Mouse (Mus musculus) stomach, postnatal 0 days (tissue): ENCODE data around the gene Hnrnpd. TPM values are rescaled to one million over a fixed set of nuclear protein-coding genes. Genes with fewer than 3 reads are reported as not detected.

Source experiments
- ATAC-seq: fragments of 200-750 bp; cut with Nextera tagmentation; 2 replicates; pipeline ENCODE4 v1.8.0; 2017; ENCODE audit not compliant: low FRiP score, low TSS enrichment
- DNase-seq: peaks from one replicate; pipeline ENCODE4 v3.0.0-alpha.2; 2016; ENCODE audit warnings: low spot score
- H3K27ac ChIP-seq: fragments of 300-500 bp; sonication (generic); replicated peaks from 2 replicates; pipeline ENCODE4 v1.5.1; 2014; ENCODE audit warnings: mild to moderate bottlenecking, control low read depth
- H3K27me3 ChIP-seq: fragments of 300-500 bp; sonication (generic); 2 replicates; pipeline ENCODE4 v1.6.1; 2014; ENCODE audit warnings: low read length; ENCODE audit not compliant: control insufficient read depth, insufficient read depth
- H3K36me3 ChIP-seq: fragments of 300-500 bp; sonication (generic); 2 replicates; pipeline ENCODE4 v1.6.1; 2014; ENCODE audit warnings: low read length, mixed read lengths; ENCODE audit not compliant: control insufficient read depth, insufficient read depth
- H3K4me1 ChIP-seq: fragments of 300-500 bp; sonication (generic); replicated peaks from 2 replicates; pipeline ENCODE4 v1.6.1; 2014; ENCODE audit warnings: antibody characterized with exemption; ENCODE audit not compliant: control insufficient read depth, insufficient read depth
- H3K4me2 ChIP-seq: fragments of 300-500 bp; sonication (generic); replicated peaks from 2 replicates; pipeline ENCODE4 v1.6.1; 2014; ENCODE audit warnings: low read depth, mild to moderate bottlenecking, control low read depth, moderate library complexity
- H3K4me3 ChIP-seq: fragments of 300-500 bp; sonication (generic); 2 replicates; pipeline ENCODE4 v1.5.1; 2014; ENCODE audit warnings: low read depth, low read length, control low read depth
- H3K9ac ChIP-seq: fragments of 300-500 bp; sonication (generic); 2 replicates; pipeline ENCODE4 v1.6.1; 2014; ENCODE audit warnings: mild to moderate bottlenecking, low read length, control low read depth, mixed read lengths
- H3K9me3 ChIP-seq: fragments of 300-500 bp; sonication (generic); 2 replicates; pipeline ENCODE4 v1.6.1; 2016; ENCODE audit warnings: low read length; ENCODE audit not compliant: control insufficient read depth
- CTCF ChIP-seq: IDR thresholded peaks from 2 replicates; pipeline ENCODE4 v1.5.1; 2016; ENCODE audit warnings: antibody characterized with exemption, low read depth, mild to moderate bottlenecking, moderate library complexity
- EP300 ChIP-seq: optimal IDR thresholded peaks from 2 replicates; pipeline ENCODE3; 2016; ENCODE audit warnings: antibody characterized with exemption
- WGBS: fragments of 180-500 bp; shearing (Covaris S2); extraction: QIAGEN DNeasy Blood & Tissue Kit; methylation state at CpG from one replicate; pipeline ENCODE4 v1.1.7; 2014; 5-methylcytosine and 5-hydroxymethylcytosine counted together
- polyA plus RNA-seq: library from polyadenylated mRNA; unstranded; fragments of >200 nt; fragmentation: Nextera tagmentation; extraction: Ambion mirVana; gene quantifications from 2 replicates; pipeline ENCODE4 v1.2.1, GENCODE M21; 2015

Gene Hnrnpd
- polyA plus RNA-seq, 1 experiment from 2014 or later, result 53.5 TPM

DNA sequence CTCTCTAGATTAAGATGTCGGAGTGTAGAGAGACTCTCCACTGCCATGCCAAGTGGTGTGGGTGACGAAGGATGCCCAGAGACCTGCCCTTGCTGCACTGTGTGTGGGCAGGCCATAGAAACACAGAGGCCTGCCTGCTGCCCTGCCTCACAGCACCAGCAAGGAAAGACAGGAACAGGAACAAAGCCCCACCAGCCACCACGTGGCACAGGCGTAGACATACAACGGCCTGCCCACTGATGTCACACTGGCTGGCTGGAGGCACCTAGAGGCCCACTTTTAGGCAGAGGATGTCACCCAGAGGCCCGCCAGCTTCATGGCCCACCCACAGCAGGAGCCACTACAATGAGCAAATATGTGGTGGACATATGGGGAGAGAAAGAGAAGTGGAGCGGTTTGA, 21.3 kb upstream of the Hnrnpd start:
- TF ChIP-seq CTCF (no peak), EP300 (no peak)
- 79% methylated on average over 7 of the region's 7 CpGs for WGBS
- DNase-seq (no peak), ATAC-seq (peak; percentile 15; the same call in 1 of the 2 replicates)
- Histone ChIP-seq H3K4me3 (no peak overlapping the region), H3K9me3 (no peaks in the 10 kb centered on the region), H3K4me1 (no peaks in the 10 kb centered on the region; the same call in 1 of the 2 replicates), H3K36me3 (no peaks in the 10 kb centered on the region), H3K4me2 (no peak overlapping the region), H3K27ac (no peak overlapping the region), H3K27me3 (no peaks in the 10 kb centered on the region), H3K9ac (no peak overlapping the region)

DNA sequence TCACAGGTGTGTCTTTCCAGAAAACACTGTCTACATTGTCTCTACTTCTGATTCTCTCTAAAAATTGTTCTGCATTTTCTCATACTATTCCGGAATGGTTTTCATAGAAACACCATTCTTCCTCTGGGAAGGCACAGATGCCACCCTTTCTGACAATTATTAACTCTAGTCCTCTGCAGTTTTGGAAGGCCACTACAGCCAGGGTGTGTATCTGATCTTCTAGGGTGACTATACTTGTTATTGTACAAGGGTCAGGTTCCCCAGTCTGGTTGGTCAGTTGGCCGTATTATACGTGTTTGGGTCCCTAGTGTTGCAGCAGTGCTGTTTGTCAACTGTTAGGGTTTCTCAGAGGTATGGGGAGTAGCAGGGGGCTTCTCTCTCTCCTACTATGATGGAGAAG, 15.9 kb upstream of the Hnrnpd start:
- 86% methylated on average over 3 of the region's 3 CpGs for WGBS
- ATAC-seq (no peak), DNase-seq (no peak)
- no peak overlapping the region for H3K4me2 ChIP-seq
- no peaks in the 10 kb centered on the region for H3K27me3 ChIP-seq
- no peak overlapping the region for H3K27ac ChIP-seq
- no peaks in the 10 kb centered on the region for H3K36me3 ChIP-seq
- no peak overlapping the region for H3K9ac ChIP-seq
- no peak for TF ChIP-seq CTCF
- no peak for TF ChIP-seq EP300
- no peak overlapping the region for H3K4me3 ChIP-seq
- H3K9me3 ChIP-seq, result no peaks in the 10 kb centered on the region
- H3K4me1 ChIP-seq, result no peaks in the 10 kb centered on the region

DNA sequence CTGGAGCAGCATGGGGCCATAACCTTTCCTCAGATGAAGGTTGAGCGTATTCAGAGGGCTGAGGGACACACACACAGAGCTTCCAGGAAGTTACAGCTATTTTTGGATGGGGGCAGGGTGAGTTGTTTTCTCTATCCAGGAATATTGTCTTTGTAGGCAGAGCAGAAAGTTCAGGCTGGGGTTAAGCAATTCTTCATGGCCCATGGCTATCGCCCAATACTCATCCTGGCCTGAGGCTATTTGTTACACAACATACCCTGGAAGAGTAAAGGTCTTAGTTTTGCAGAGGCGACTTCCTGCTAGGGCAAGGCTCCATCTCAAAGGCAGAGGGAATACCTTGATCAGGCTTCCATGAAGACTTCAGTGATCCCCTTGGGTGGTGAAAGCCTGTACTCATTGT, 15.4 kb upstream of the Hnrnpd start:
- no peak for DNase-seq

DNA sequence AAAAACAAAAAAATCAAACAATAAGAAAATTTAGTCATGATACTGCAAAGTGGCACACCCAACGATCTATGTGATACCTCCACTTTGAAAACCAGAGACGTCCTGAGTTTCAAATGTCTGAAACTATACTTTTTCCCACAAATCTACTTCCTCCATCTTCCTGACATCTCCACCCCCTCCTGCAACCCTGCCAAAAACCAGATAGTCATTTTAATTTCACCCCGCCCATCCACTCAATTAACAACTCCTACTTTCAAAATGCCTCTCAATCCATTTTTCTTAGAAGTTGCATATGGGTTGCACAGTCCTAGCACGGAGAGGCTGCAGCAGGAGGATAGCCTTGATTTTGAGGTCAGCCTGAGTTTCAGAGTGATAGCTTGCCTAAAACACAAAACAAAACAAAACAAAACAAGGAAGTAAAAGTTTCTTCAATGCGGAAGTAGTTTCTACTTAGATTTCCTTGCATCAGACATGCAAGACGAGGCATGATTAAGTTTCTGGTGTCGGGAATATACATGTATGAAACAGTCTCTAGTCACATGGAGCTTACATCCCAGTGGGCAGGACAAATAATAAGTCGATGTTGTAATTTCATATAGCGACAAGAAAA, 4.8 kb upstream of the Hnrnpd start:
- no peaks in the 10 kb centered on the region for H3K27me3 ChIP-seq
- no peak for TF ChIP-seq EP300
- no peak for TF ChIP-seq CTCF
- no peak for ATAC-seq

More for the DNA sequence above, 15.4 kb upstream of the Hnrnpd start:
- TF ChIP-seq EP300 (no peak), CTCF (no peak)
- 0 out of 2 replicates have a peak, but pooled peaks have one; percentile 65 for ATAC-seq
- H3K4me1 ChIP-seq, result no peaks in the 10 kb centered on the region
- no peak overlapping the region for H3K4me2 ChIP-seq
- no peak overlapping the region for H3K27ac ChIP-seq
- WGBS, result 83% methylated on average over 3 of the region's 3 CpGs
- H3K36me3 ChIP-seq, result no peaks in the 10 kb centered on the region
- no peak overlapping the region for H3K4me3 ChIP-seq
- H3K27me3 ChIP-seq, result no peaks in the 10 kb centered on the region
- H3K9ac ChIP-seq, result no peak overlapping the region
- no peaks in the 10 kb centered on the region for H3K9me3 ChIP-seq

DNA sequence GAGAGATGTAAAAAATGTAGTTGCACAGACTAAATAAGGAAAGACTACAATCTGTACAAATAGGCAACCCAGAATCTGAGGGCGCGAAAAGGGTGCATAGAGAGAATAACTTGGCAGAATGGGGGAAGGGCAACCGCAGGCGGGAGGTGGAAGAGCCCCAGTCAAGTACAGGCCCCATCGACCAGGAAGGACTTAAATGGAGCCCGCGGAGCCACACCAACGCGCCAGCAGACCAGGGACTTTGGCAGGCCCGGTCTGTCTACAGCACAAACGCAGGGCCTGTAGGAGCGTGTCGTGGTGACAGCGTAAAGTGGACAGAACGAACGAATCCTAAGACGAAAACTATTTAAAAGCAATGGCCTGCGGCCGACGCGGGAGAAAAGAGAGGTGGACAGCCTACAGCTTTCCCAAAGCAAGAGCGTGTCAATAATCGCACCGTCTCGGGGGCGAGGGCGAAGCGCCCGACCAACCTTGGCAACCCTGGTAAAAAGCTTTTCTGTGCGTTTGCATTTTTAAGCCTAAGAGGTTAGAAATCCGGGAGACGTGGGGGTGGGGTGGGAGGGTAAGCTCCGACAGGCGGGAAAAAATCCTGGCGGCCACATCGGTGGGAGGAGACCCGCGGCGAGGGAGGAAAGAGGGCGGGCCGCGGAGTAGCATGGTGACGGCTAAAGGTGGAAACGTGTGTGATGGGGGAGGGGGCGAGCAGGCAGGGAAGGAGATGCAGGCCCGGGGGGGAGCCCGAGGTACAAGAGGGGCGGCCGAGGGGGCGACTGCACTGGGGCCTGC, 1.0 kb downstream of the Hnrnpd start:
- H3K4me3 ChIP-seq, result peak overlapping the region; percentile 95
- DNase-seq (peak; percentile 92), ATAC-seq (peak; percentile 73)
- TF ChIP-seq CTCF, result no peak; the same call in 1 of the 2 replicates
- no peak for TF ChIP-seq EP300
- WGBS, result under 1% methylated on average over 47 of the region's 50 CpGs
- H3K36me3 ChIP-seq, result no peaks in the 10 kb centered on the region
- peak overlapping the region; percentile 99 for H3K9ac ChIP-seq
- no peaks in the 10 kb centered on the region for H3K27me3 ChIP-seq
- no peaks in the 10 kb centered on the region for H3K9me3 ChIP-seq
- peak overlapping the region; percentile 99 for H3K27ac ChIP-seq
- H3K4me1 ChIP-seq, result 0 out of 2 replicates have a peak, but pooled peaks cover 2% of the 10 kb centered on the region
- H3K4me2 ChIP-seq, result peak overlapping the region; percentile 58

More for the DNA sequence above, 4.8 kb upstream of the Hnrnpd start:
- no peak overlapping the region for H3K4me3 ChIP-seq
- no peak overlapping the region for H3K4me2 ChIP-seq
- 79% methylated on average over 9 of the region's 9 CpGs for WGBS
- H3K27ac ChIP-seq, result no peak overlapping the region
- H3K36me3 ChIP-seq, result no peaks in the 10 kb centered on the region
- H3K4me1 ChIP-seq, result no peaks in the 10 kb centered on the region
- H3K9me3 ChIP-seq, result no peaks in the 10 kb centered on the region
- no peak for DNase-seq
- H3K9ac ChIP-seq, result no peak overlapping the region
